Mouse (Mus musculus): Measurements from ENCODE around the gene 5730455P16Rik.
"Not testable (repeated sequence)": the region's sequence is repeated elsewhere in the genome, so short reads cannot be mapped to it uniquely, and the experiment has no call there.

Gene 5730455P16Rik

GRCm38 (mm10) chr11:80377712-80378451, at the start of gene 5730455P16Rik:
Gene 5730455P16Rik (minus strand): TSS chr11:80378034.
- peak; percentile 75 to 87 for DNase-seq (ENCODE audit: low spot score in 2 of 2)

GRCm38 (mm10) chr11:80426029-80426813, 48.4 kb upstream of the 5730455P16Rik start:
- not testable (repeated sequence) for DNase-seq (ENCODE audit: low spot score in 2 of 2)

GRCm38 (mm10) chr11:80425247-80425778, 47.5 kb upstream of the 5730455P16Rik start:
- no peak for DNase-seq (ENCODE audit: low spot score in 2 of 2)

- no peak for DNase-seq (ENCODE audit: low spot score in 2 of 2)
Measured at GRCm38 (mm10) chr11:80424691-80425090, 46.9 kb upstream of the 5730455P16Rik start.

- no peak for DNase-seq (ENCODE audit: low spot score in 2 of 2)
Measured at GRCm38 (mm10) chr11:80421421-80422047, 43.7 kb upstream of the 5730455P16Rik start.

GRCm38 (mm10) chr11:80420202-80420984, 42.6 kb upstream of the 5730455P16Rik start:
- no peak for DNase-seq (ENCODE audit: low spot score in 2 of 2)

- DNase-seq (ENCODE audit: low spot score in 2 of 2) = no peak
Measured at GRCm38 (mm10) chr11:80419743-80420142, 41.9 kb upstream of the 5730455P16Rik start.

- no peak for DNase-seq (ENCODE audit: low spot score in 2 of 2)
Measured at GRCm38 (mm10) chr11:80417085-80417484, 39.3 kb upstream of the 5730455P16Rik start.

- DNase-seq (ENCODE audit: low spot score in 2 of 2) = no peak
Measured at GRCm38 (mm10) chr11:80410377-80410776, 32.5 kb upstream of the 5730455P16Rik start.

- not testable (repeated sequence) for DNase-seq (ENCODE audit: low spot score in 2 of 2)
Measured at GRCm38 (mm10) chr11:80407878-80408277, 30.0 kb upstream of the 5730455P16Rik start.

- DNase-seq (ENCODE audit: low spot score in 2 of 2) = no peak
Measured at GRCm38 (mm10) chr11:80396617-80397016, 18.8 kb upstream of the 5730455P16Rik start.

GRCm38 (mm10) chr11:80395930-80396329, 18.1 kb upstream of the 5730455P16Rik start:
- no peak for DNase-seq (ENCODE audit: low spot score in 2 of 2)

GRCm38 (mm10) chr11:80391407-80392120, 13.7 kb upstream of the 5730455P16Rik start:
- no peak for DNase-seq (ENCODE audit: low spot score in 2 of 2)

- no peak for DNase-seq (ENCODE audit: low spot score in 2 of 2)
Measured at GRCm38 (mm10) chr11:80389885-80390284, 12.1 kb upstream of the 5730455P16Rik start.

GRCm38 (mm10) chr11:80386790-80387189, 9.0 kb upstream of the 5730455P16Rik start:
- no peak for DNase-seq (ENCODE audit: low spot score in 2 of 2)

GRCm38 (mm10) chr11:80385055-80385454, 7.2 kb upstream of the 5730455P16Rik start:
- no peak for DNase-seq (ENCODE audit: low spot score in 2 of 2)

- DNase-seq (ENCODE audit: low spot score in 2 of 2) = no peak
Measured at GRCm38 (mm10) chr11:80384461-80384860, 6.6 kb upstream of the 5730455P16Rik start.

- no peak for DNase-seq (ENCODE audit: low spot score in 2 of 2)
Measured at GRCm38 (mm10) chr11:80383626-80384046, 5.8 kb upstream of the 5730455P16Rik start.

- DNase-seq (ENCODE audit: low spot score in 2 of 2) = peak; percentile 97 to 98
Measured at GRCm38 (mm10) chr11:80383019-80383625, 5.3 kb upstream of the 5730455P16Rik start, which contains the start of gene Zfp207. Gene Zfp207 (plus strand): TSS chr11:80383279.

- peak in 1 of 2 experiments; percentile 19 for DNase-seq (ENCODE audit: low spot score in 2 of 2)
Measured at GRCm38 (mm10) chr11:80382626-80383018, 4.8 kb upstream of the 5730455P16Rik start.

All from cerebellum, postnatal 4 days (tissue).